Mouse (Mus musculus) intestine, postnatal 0 days (tissue): ENCODE results near the gene Chst14. TPM values are rescaled to one million over a fixed set of nuclear protein-coding genes. Genes with fewer than 3 reads are reported as not detected.

ENCODE experiments used
- ATAC-seq: fragments of 200-750 bp; cut with Nextera tagmentation; 2 replicates; pipeline ENCODE4 v1.8.0; 2017; ENCODE audit warnings: mild to moderate bottlenecking, moderate TSS enrichment, moderate library complexity
- H3K27ac ChIP-seq: fragments of 300-500 bp; sonication (generic); 2 replicates; pipeline ENCODE4 v1.5.1; 2014; ENCODE audit warnings: mild to moderate bottlenecking, low read depth, low read length, moderate library complexity
- H3K27me3 ChIP-seq: fragments of 300-500 bp; sonication (generic); replicated peaks from 2 replicates; pipeline ENCODE4 v1.6.1; 2014; ENCODE audit warnings: low read length, mixed read lengths; ENCODE audit not compliant: control insufficient read depth, insufficient read depth
- H3K36me3 ChIP-seq: fragments of 300-500 bp; sonication (generic); 2 replicates; pipeline ENCODE4 v1.6.1; 2014; ENCODE audit warnings: mild to moderate bottlenecking, moderate library complexity; ENCODE audit not compliant: control insufficient read depth, insufficient read depth
- H3K4me1 ChIP-seq: fragments of 300-500 bp; sonication (generic); replicated peaks from 2 replicates; pipeline ENCODE4 v1.6.1; 2014; ENCODE audit warnings: antibody characterized with exemption, low read length, mixed read lengths; ENCODE audit not compliant: control insufficient read depth, insufficient read depth
- H3K4me2 ChIP-seq: fragments of 300-500 bp; sonication (generic); replicated peaks from 2 replicates; pipeline ENCODE4 v1.6.1; 2014; ENCODE audit warnings: low read depth, mild to moderate bottlenecking, moderate library complexity
- H3K4me3 ChIP-seq: fragments of 300-500 bp; sonication (generic); 2 replicates; pipeline ENCODE4 v1.5.1; 2014; ENCODE audit warnings: low read depth, low read length
- H3K9ac ChIP-seq: fragments of 300-500 bp; sonication (generic); 2 replicates; pipeline ENCODE4 v1.6.1; 2014; ENCODE audit warnings: mild to moderate bottlenecking, low read depth, low read length
- H3K9me3 ChIP-seq: fragments of 300-500 bp; sonication (generic); 2 replicates; pipeline ENCODE4 v1.6.1; 2016; ENCODE audit warnings: mixed run types; ENCODE audit not compliant: control insufficient read depth
- CTCF ChIP-seq: sonication (generic); IDR thresholded peaks from 2 replicates; pipeline ENCODE4 v1.5.1; 2016; ENCODE audit warnings: low read depth, mild to moderate bottlenecking, control low read depth, antibody characterized with exemption, moderate library complexity
- WGBS: fragments of 180-500 bp; shearing (Covaris S2); extraction: QIAGEN DNeasy Blood & Tissue Kit; methylation state at CpG from one replicate; pipeline ENCODE4 v1.1.7; 2014; 5-methylcytosine and 5-hydroxymethylcytosine counted together
- polyA plus RNA-seq: library from polyadenylated mRNA; unstranded; fragments of >200 nt; fragmentation: Nextera tagmentation; extraction: Ambion mirVana; gene quantifications from 2 replicates; pipeline ENCODE4 v1.2.1, GENCODE M21; 2015

Gene Chst14
- polyA plus RNA-seq, 1 experiment from 2014 or later = 7.4 TPM

- Histone ChIP-seq H3K4me1 (peaks cover 7% of the 10 kb centered on the region; the same call in 1 of the 2 replicates), H3K4me2 (peak overlapping the region; percentile 99), H3K27me3 (peaks cover 29% of the 10 kb centered on the region), H3K9ac (peak overlapping the region; percentile 80), H3K4me3 (peak overlapping the region; percentile 93), H3K9me3 (no peaks in the 10 kb centered on the region), H3K27ac (peak overlapping the region; percentile 91), H3K36me3 (no peaks in the 10 kb centered on the region)
- WGBS = 1% methylated on average over 92 of the region's 106 CpGs
- ATAC-seq = peak; percentile 44
- peak; percentile 62 for TF ChIP-seq CTCF
Measured at GRCm38 (mm10) chr2:118902051-118903025, 24.0 kb upstream of the Chst14 start.

GRCm38 (mm10) chr2:118903333-118903741, 23.0 kb upstream of the Chst14 start:
- Histone ChIP-seq H3K27ac (no peak overlapping the region), H3K27me3 (peaks cover 19% of the 10 kb centered on the region), H3K9ac (no peak overlapping the region), H3K4me2 (peak overlapping the region; percentile 99), H3K4me3 (peak overlapping the region; percentile 93; the same call in 1 of the 2 replicates), H3K36me3 (no peaks in the 10 kb centered on the region), H3K4me1 (peaks cover 7% of the 10 kb centered on the region; the same call in 1 of the 2 replicates), H3K9me3 (no peaks in the 10 kb centered on the region)
- no peak for ATAC-seq
- TF ChIP-seq CTCF = no peak
- WGBS = 22% methylated on average over 10 of the region's 10 CpGs

- no peak overlapping the region for H3K4me2 ChIP-seq
- no peaks in the 10 kb centered on the region for H3K36me3 ChIP-seq
- peaks cover 3% of the 10 kb centered on the region for H3K27me3 ChIP-seq
- no peak for TF ChIP-seq CTCF
- ATAC-seq = no peak
- H3K9ac ChIP-seq = no peak overlapping the region
- 82% methylated on average over 7 of the region's 7 CpGs for WGBS
- no peak overlapping the region for H3K27ac ChIP-seq
- peaks cover 7% of the 10 kb centered on the region; the same call in 1 of the 2 replicates for H3K4me1 ChIP-seq
- H3K4me3 ChIP-seq = no peak overlapping the region
- H3K9me3 ChIP-seq = no peaks in the 10 kb centered on the region
Measured at GRCm38 (mm10) chr2:118905433-118906117, 20.7 kb upstream of the Chst14 start.

- Histone ChIP-seq H3K9me3 (no peaks in the 10 kb centered on the region), H3K27me3 (no peaks in the 10 kb centered on the region)
- WGBS = 88% methylated on average over 5 of the region's 5 CpGs
Measured at GRCm38 (mm10) chr2:118906118-118906492, 20.2 kb upstream of the Chst14 start.

GRCm38 (mm10) chr2:118907781-118908180, 18.5 kb upstream of the Chst14 start:
- no peak for ATAC-seq
- H3K4me1 ChIP-seq = peaks cover 6% of the 10 kb centered on the region; the same call in 1 of the 2 replicates
- 66% methylated on average over 3 of the region's 3 CpGs for WGBS
- H3K27me3 ChIP-seq = no peaks in the 10 kb centered on the region
- no peak overlapping the region for H3K9ac ChIP-seq
- H3K4me3 ChIP-seq = no peak overlapping the region
- H3K9me3 ChIP-seq = no peaks in the 10 kb centered on the region
- H3K36me3 ChIP-seq = no peaks in the 10 kb centered on the region
- no peak overlapping the region for H3K27ac ChIP-seq
- no peak overlapping the region for H3K4me2 ChIP-seq
- TF ChIP-seq CTCF = no peak

More at GRCm38 (mm10) chr2:118906118-118906492, 20.2 kb upstream of the Chst14 start:
- no peak for ATAC-seq
- H3K27ac ChIP-seq = no peak overlapping the region
- H3K4me2 ChIP-seq = no peak overlapping the region
- H3K36me3 ChIP-seq = no peaks in the 10 kb centered on the region
- peaks cover 7% of the 10 kb centered on the region; the same call in 1 of the 2 replicates for H3K4me1 ChIP-seq
- TF ChIP-seq CTCF = no peak
- H3K4me3 ChIP-seq = no peak overlapping the region
- H3K9ac ChIP-seq = no peak overlapping the region

- H3K4me2 ChIP-seq = no peak overlapping the region
- no peaks in the 10 kb centered on the region for H3K36me3 ChIP-seq
- TF ChIP-seq CTCF = no peak
- peaks cover 14% of the 10 kb centered on the region for H3K4me1 ChIP-seq
- no peak overlapping the region for H3K27ac ChIP-seq
- WGBS = 83% methylated on average over 1 of the region's 1 CpGs
- no peak overlapping the region for H3K4me3 ChIP-seq
- no peaks in the 10 kb centered on the region for H3K27me3 ChIP-seq
- no peak overlapping the region for H3K9ac ChIP-seq
- no peaks in the 10 kb centered on the region for H3K9me3 ChIP-seq
- ATAC-seq = no peak
Measured at GRCm38 (mm10) chr2:118909151-118909550, 17.1 kb upstream of the Chst14 start.
